Mouse (Mus musculus): Measurements from ENCODE around the gene Gm10840. TPM values are rescaled to one million over a fixed set of nuclear protein-coding genes. Genes with fewer than 3 reads are reported as not detected.
A peak's percentile ranks its signal among the peaks of the same experiment; 100 is the strongest.

Gene Gm10840
- polyA plus RNA-seq, 1 experiment from 2014 or later = not detected

DNA sequence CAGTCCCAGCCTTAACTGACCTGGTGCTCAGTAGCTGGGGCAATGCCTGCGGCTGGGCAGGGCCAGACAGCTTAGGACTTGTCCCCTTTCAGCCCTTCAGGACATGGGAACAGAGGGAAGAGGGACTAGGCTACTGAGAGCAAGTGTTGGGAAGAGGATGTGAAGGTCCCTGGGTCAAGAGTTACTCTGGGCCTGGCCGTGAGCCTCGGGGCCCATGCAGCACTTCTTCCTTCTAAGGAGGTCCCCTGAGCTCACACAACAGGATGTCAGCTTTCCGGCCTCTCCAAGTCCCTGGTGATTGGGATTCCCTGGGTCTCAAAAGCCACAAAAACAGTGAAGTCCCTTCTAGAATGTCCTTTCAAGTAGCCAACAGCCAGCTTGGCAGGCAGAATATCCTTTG lies 2.9 kb downstream of the Gm10840 start:
- Histone ChIP-seq H3K9me3 (replicated peaks) (no peaks in the 10 kb centered on the region), H3K4me3 (no peak overlapping the region), H3K36me3 (peaks cover 38% of the 10 kb centered on the region), H3K4me2 (no peak overlapping the region), H3K9ac (no peak overlapping the region), H3K4me1 (peaks cover 25% of the 10 kb centered on the region), H3K27me3 (replicated peaks) (peaks cover 32% of the 10 kb centered on the region), H3K27ac (peak overlapping the region; percentile 22; the same call in 1 of the 2 replicates)
- ATAC-seq = no peak
- WGBS (ENCODE audit: insufficient replicate concordance) = 64% methylated on average over 4 of the region's 4 CpGs

DNA sequence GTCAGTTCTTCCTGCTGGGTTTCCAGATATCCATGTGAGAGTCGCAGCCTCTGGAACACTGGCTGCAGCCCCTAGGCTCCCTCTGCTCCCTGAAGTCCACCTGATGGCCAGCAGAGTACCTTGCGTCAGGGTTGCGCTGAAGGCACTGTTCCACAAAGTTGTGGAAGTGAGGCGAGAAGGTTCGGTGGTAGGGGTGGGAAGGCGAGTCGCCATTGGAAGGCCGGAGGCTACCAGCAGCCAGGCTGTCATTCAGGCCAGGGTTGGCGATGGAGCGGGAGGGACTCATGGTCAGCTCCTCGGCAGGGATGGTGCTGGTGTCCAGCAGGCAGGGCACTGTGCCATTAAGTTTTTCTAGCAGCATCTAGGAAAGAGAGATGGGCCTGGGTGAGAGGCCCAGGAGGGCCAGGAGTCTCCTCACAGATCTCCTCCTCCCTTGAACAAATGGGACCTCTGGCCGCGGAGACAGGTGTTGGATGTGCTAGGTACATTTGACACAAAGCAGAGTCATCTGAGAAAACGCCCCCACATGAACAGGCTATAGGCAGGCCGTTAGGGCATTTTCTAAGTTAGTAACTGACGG lies 4.0 kb downstream of the Gm10840 start:
- Histone ChIP-seq H3K36me3 (peaks cover 40% of the 10 kb centered on the region), H3K27ac (no peak overlapping the region), H3K4me3 (no peak overlapping the region), H3K9ac (no peak overlapping the region), H3K4me1 (peaks cover 14% of the 10 kb centered on the region), H3K9me3 (replicated peaks) (no peaks in the 10 kb centered on the region), H3K27me3 (replicated peaks) (peaks cover 20% of the 10 kb centered on the region), H3K4me2 (no peak overlapping the region; the same call in 1 of the 2 replicates)
- 83% methylated on average over 16 of the region's 16 CpGs for WGBS (ENCODE audit: insufficient replicate concordance)
- ATAC-seq = no peak

DNA sequence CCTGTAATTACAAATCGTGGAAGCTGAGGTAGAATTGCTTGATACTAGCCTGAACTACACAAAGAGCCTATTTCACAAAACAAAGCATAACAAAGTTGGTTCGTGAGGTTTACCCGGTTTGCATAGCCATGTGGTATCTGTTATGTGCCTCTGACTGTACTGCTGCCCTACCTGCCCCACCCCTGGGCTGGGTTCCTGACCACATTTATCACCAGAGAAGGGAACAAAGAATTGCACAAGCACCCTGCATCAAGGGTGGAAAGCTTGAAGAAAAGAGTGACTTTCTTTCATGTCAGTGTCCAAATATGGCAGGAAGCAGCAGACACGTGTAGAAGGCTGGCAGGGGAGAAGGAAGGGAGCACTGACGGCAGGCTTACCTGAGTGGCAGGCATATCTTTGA lies 6.8 kb downstream of the Gm10840 start:
- no peak overlapping the region for H3K4me2 ChIP-seq
- H3K4me1 ChIP-seq = peaks cover under 1% of the 10 kb centered on the region
- H3K9me3 ChIP-seq (replicated peaks) = no peaks in the 10 kb centered on the region
- H3K27ac ChIP-seq = no peak overlapping the region
- peaks cover 50% of the 10 kb centered on the region for H3K36me3 ChIP-seq
- no peaks in the 10 kb centered on the region for H3K27me3 ChIP-seq (replicated peaks)
- H3K4me3 ChIP-seq = no peak overlapping the region
- 66% methylated on average over 5 of the region's 5 CpGs for WGBS (ENCODE audit: insufficient replicate concordance)
- H3K9ac ChIP-seq = no peak overlapping the region
- ATAC-seq = no peak

DNA sequence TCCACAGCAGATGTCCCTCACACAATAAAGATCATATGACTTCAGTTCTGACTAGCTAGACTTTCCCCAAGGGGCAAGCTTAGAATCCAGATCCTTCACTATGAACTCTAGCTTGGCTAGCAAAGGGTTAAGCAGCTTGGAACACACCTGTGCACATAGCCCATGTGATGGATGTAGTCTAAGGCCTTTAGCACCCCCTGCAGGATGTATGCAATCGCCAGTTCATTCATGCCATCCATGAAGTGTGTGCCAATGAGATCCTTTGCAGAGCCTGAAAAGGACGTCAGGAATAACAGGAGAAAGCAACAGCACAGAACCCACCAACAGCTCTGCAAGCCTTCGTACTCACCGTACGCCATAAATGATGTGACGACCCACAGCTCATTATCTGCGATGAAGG lies 10.2 kb downstream of the Gm10840 start:
- H3K9ac ChIP-seq = no peak overlapping the region
- H3K9me3 ChIP-seq (replicated peaks) = no peaks in the 10 kb centered on the region
- no peaks in the 10 kb centered on the region for H3K27me3 ChIP-seq (replicated peaks)
- H3K27ac ChIP-seq = no peak overlapping the region
- no peak overlapping the region for H3K4me2 ChIP-seq
- peaks cover 34% of the 10 kb centered on the region for H3K36me3 ChIP-seq
- WGBS (ENCODE audit: insufficient replicate concordance) = 80% methylated on average over 7 of the region's 7 CpGs
- no peak for ATAC-seq
- H3K4me3 ChIP-seq = no peak overlapping the region
- H3K4me1 ChIP-seq = peaks cover 15% of the 10 kb centered on the region

DNA sequence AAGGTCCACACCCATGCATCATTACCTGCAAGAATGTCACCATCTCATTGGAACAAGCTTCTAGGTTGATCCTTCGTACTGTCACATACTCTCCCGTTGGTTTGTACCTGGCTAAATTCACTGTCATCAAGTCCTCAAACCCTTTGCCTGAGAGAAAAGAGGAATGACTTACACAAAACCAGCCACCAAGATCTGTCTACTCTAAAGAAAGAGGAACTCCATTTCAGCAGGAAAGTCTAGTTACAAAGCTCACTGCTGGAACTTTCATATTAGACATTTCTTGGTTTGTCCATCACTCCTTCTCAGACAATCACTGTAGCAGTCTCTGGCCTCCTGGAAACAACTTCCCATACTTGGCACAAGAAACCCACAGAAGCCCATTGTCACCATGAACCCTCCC lies 12.6 kb downstream of the Gm10840 start:
- Histone ChIP-seq H3K36me3 (peaks cover 17% of the 10 kb centered on the region), H3K4me3 (no peak overlapping the region), H3K27ac (no peak overlapping the region), H3K9ac (no peak overlapping the region), H3K4me1 (peaks cover 39% of the 10 kb centered on the region), H3K27me3 (replicated peaks) (no peaks in the 10 kb centered on the region), H3K9me3 (replicated peaks) (no peaks in the 10 kb centered on the region), H3K4me2 (no peak overlapping the region)
- WGBS (ENCODE audit: insufficient replicate concordance) = 65% methylated on average over 2 of the region's 2 CpGs
- ATAC-seq = no peak

DNA sequence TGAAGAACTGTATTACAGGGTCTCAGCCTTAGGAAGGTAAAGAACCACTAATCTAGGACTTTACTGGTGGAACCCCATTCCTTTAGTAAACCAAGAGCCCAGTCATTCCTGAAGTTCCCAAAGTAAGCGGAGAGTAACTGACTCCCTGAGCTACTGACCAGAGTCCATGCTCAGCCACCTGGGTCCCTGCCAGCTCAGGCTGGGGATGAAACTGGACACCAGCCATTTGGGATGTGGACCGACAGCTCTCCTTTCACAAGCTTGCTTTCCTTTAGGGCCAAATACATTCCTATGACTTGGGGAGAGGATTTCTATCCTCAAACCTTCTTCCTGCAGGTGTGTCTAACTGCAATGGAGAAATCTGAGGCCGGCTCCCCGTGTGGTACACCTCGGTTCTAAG lies 13.7 kb downstream of the Gm10840 start:
- no peaks in the 10 kb centered on the region for H3K27me3 ChIP-seq (replicated peaks)
- peaks cover 47% of the 10 kb centered on the region for H3K4me1 ChIP-seq
- H3K4me2 ChIP-seq = no peak overlapping the region
- H3K9ac ChIP-seq = no peak overlapping the region
- H3K27ac ChIP-seq = no peak overlapping the region
- no peaks in the 10 kb centered on the region for H3K9me3 ChIP-seq (replicated peaks)
- H3K36me3 ChIP-seq = peaks cover 15% of the 10 kb centered on the region; the same call in 1 of the 2 replicates
- WGBS (ENCODE audit: insufficient replicate concordance) = 71% methylated on average over 5 of the region's 5 CpGs
- no peak for ATAC-seq
- H3K4me3 ChIP-seq = no peak overlapping the region

- WGBS (ENCODE audit: insufficient replicate concordance) = 69% methylated on average over 3 of the region's 3 CpGs
- H3K27me3 ChIP-seq (replicated peaks) = no peaks in the 10 kb centered on the region
- H3K27ac ChIP-seq = no peak overlapping the region
- ATAC-seq = no peak
- no peak overlapping the region for H3K4me2 ChIP-seq
- H3K9ac ChIP-seq = no peak overlapping the region
- H3K4me3 ChIP-seq = no peak overlapping the region
- H3K36me3 ChIP-seq = peaks cover 13% of the 10 kb centered on the region; the same call in 1 of the 2 replicates
- peaks cover 54% of the 10 kb centered on the region for H3K4me1 ChIP-seq
- H3K9me3 ChIP-seq (replicated peaks) = no peaks in the 10 kb centered on the region
Observed at GRCm38 (mm10) chr11:106175081-106175480, 14.4 kb downstream of the Gm10840 start.

DNA sequence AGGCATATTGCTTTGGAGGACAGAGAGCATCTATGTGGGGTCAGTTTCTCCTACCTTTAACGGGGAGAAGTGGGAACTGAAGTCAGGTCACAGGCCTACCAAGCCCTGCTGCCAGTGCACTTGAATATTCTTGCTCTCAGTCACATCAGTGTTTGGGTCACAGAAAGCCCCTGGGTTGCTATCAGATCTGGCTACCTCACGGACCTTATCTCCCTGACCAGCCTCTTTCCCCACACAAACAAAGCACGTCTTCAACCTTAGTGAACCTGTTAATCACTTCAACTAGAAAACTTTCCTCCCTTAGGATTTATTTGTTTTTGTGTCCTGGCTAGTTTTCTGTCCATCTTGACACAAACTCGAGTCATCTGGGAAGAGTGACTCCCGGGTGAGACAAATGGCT lies 15.7 kb downstream of the Gm10840 start:
- 48% methylated on average over 5 of the region's 5 CpGs for WGBS (ENCODE audit: insufficient replicate concordance)
- no peak for ATAC-seq
- Histone ChIP-seq H3K9me3 (replicated peaks) (no peaks in the 10 kb centered on the region), H3K4me2 (no peak overlapping the region), H3K27me3 (replicated peaks) (no peaks in the 10 kb centered on the region), H3K36me3 (peaks cover 5% of the 10 kb centered on the region; the same call in 1 of the 2 replicates), H3K27ac (no peak overlapping the region), H3K9ac (no peak overlapping the region), H3K4me3 (no peak overlapping the region), H3K4me1 (peaks cover 57% of the 10 kb centered on the region)

DNA sequence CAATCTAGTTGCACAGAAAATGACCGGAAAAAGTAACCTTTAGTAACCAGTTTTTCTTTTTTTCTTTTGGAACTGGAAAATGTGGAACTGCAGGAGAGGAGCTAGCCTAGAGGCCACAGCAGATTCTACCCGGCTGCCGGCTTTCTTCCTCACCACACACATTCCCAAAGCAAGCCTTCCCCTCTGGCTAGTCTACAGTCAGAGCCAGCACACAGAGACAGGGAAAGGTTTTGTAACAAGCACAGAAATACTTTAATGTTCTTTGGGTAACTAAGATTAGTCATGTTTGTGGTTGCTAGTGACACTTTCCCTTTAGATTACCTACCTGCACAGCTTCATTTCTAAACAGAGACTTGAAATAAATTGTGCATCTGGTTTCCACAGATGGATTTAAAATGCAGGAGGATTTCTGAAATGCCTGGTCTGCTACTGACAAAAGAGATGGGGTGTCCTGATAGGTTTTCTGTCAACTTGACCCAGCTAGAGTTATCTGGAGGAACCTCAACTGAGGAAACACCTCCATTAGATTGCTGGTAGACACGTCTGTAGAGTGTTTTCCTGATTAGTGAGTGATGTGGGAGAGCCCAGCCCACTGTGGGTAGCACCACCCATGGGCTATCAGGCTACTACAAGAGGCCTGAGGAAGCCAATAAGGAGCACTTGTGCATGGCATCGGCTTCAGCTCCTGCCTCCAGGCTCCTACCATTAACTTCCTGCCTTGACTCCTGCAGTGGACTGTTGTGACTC lies 17.6 kb downstream of the Gm10840 start:
- 53% methylated on average over 5 of the region's 5 CpGs for WGBS (ENCODE audit: insufficient replicate concordance)

GRCm38 (mm10) chr11:106179711-106180448 lies 19.2 kb downstream of the Gm10840 start:
- Histone ChIP-seq H3K9ac (no peak overlapping the region), H3K36me3 (peaks cover 6% of the 10 kb centered on the region), H3K4me3 (no peak overlapping the region), H3K27ac (no peak overlapping the region), H3K4me1 (peaks cover 50% of the 10 kb centered on the region), H3K27me3 (replicated peaks) (no peaks in the 10 kb centered on the region), H3K4me2 (no peak overlapping the region), H3K9me3 (replicated peaks) (no peaks in the 10 kb centered on the region)
- 72% methylated on average over 7 of the region's 7 CpGs for WGBS (ENCODE audit: insufficient replicate concordance)
- ATAC-seq = no peak

More for the DNA sequence above, 17.6 kb downstream of the Gm10840 start:
- Histone ChIP-seq H3K9ac (no peak overlapping the region), H3K27ac (peak overlapping the region; percentile 64), H3K4me2 (peak overlapping the region; percentile 45), H3K36me3 (no peaks in the 10 kb centered on the region), H3K4me3 (no peak overlapping the region), H3K27me3 (replicated peaks) (no peaks in the 10 kb centered on the region), H3K9me3 (replicated peaks) (no peaks in the 10 kb centered on the region), H3K4me1 (peaks cover 50% of the 10 kb centered on the region)
- ATAC-seq = peak; percentile 94

- H3K27ac ChIP-seq = no peak overlapping the region
- H3K36me3 ChIP-seq = peaks cover 6% of the 10 kb centered on the region
- WGBS (ENCODE audit: insufficient replicate concordance) = 67% methylated on average over 2 of the region's 2 CpGs
- H3K9me3 ChIP-seq (replicated peaks) = no peaks in the 10 kb centered on the region
- no peak overlapping the region for H3K4me2 ChIP-seq
- peaks cover 46% of the 10 kb centered on the region for H3K4me1 ChIP-seq
- no peaks in the 10 kb centered on the region for H3K27me3 ChIP-seq (replicated peaks)
- no peak for ATAC-seq
- H3K9ac ChIP-seq = no peak overlapping the region
- no peak overlapping the region for H3K4me3 ChIP-seq
Observed at GRCm38 (mm10) chr11:106180449-106180801, 19.8 kb downstream of the Gm10840 start.

- Histone ChIP-seq H3K9ac (no peak overlapping the region), H3K4me1 (peaks cover 15% of the 10 kb centered on the region), H3K27me3 (replicated peaks) (no peaks in the 10 kb centered on the region), H3K4me3 (no peak overlapping the region), H3K36me3 (peaks cover 6% of the 10 kb centered on the region), H3K27ac (no peak overlapping the region), H3K4me2 (no peak overlapping the region), H3K9me3 (replicated peaks) (no peaks in the 10 kb centered on the region)
- no peak for ATAC-seq
- WGBS (ENCODE audit: insufficient replicate concordance) = 81% methylated on average over 4 of the region's 4 CpGs
Observed at GRCm38 (mm10) chr11:106187326-106187725, 26.7 kb downstream of the Gm10840 start.
